Mouse (Mus musculus) gastrocnemius, postnatal 4 days (tissue): Measurements from ENCODE around the gene Ces2h. TPM values are rescaled to one million over a fixed set of nuclear protein-coding genes. Genes with fewer than 3 reads are reported as not detected.
"Not testable (repeated sequence)": the region's sequence is repeated elsewhere in the genome, so short reads cannot be mapped to it uniquely, and the experiment has no call there.

ENCODE experiments used
- DNase-seq, 2 experiments: peaks; one replicate each; pipeline ENCODE4 v3.0.0; 2021 to 2022; ENCODE audit warnings: low spot score in 2 of 2, mixed read lengths in 2 of 2
- long read RNA-seq, 2 experiments: library from polyadenylated mRNA; stranded (forward); transcript quantifications; one replicate each; pipeline ENCODE4 v2.0.0; 2021
- total RNA-seq, 2 experiments: library from RNA; stranded (reverse); gene quantifications; 2 replicates each; pipeline ENCODE4 v1.2.3; 2021

The Ces2h gene
- not detected for total RNA-seq
- long read RNA-seq, experiment 1, result 0 reads
- long read RNA-seq, experiment 2, result 0 reads

- DNase-seq, result no peak
These were observed at the start of gene Ces2h for GRCm38 (mm10) chr8:105000586-105000985. TSS of gene Ces2h (plus strand) at chr8:105000853.

- no peak for DNase-seq
These were observed 39.1 kb upstream of the Ces2h start, which contains the start of gene Ces2g for GRCm38 (mm10) chr8:104961537-104961961. TSS of gene Ces2g (plus strand) at chr8:104961718.

- no peak for DNase-seq
These were observed 38.3 kb upstream of the Ces2h start for GRCm38 (mm10) chr8:104962229-104962901.

DNA sequence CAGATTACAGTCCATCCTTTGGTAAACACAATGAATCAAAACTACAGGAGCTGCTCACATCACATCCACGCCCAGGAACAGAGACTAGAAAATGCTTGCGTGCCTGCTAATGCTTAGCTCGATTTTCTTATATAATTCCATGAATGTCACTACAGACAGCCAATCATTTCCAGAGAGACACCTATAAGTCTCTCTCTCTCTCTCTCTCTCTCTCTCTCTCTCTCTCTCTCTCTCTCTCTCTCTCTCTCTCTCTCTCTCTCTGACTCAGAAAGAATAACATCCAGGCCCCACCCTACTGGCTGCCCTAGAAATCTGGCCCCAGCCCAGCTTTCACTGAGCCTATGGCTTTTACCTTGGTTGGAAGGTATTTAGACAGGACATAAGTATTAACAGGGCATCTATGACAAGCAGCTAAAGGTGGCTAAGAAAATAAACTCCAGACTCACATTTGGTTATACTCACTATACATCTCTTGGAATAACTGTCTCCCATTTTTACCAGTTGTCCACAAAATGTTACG is 37.2 kb upstream of the Ces2h start:
- DNase-seq, result no peak

DNA sequence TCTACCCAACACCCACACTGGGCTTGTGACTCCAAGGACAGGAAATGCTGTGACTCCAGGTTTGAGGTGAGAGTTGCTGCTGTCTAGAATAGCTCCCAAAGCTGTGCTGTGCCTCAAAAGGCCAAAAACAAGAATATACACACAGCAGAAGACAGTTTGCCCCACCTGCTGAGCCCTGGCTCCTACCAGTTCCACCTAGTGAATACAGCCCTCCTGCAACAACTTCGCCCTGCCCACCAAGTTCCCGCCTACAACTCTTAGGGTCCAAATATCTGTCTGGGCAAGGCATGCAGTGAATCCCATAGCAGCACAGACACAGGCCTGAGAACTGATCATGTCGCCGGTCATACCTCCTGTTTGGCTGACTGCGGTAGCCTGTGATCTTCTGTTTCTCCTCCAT is 16.5 kb upstream of the Ces2h start:
- no peak for DNase-seq

GRCm38 (mm10) chr8:104984942-104985341 is 15.7 kb upstream of the Ces2h start:
- no peak for DNase-seq

- DNase-seq, result no peak
These were observed 2.5 kb upstream of the Ces2h start for GRCm38 (mm10) chr8:104998191-104998590.

- DNase-seq, result no peak
These were observed 1.5 kb upstream of the Ces2h start for GRCm38 (mm10) chr8:104999183-104999582.

DNA sequence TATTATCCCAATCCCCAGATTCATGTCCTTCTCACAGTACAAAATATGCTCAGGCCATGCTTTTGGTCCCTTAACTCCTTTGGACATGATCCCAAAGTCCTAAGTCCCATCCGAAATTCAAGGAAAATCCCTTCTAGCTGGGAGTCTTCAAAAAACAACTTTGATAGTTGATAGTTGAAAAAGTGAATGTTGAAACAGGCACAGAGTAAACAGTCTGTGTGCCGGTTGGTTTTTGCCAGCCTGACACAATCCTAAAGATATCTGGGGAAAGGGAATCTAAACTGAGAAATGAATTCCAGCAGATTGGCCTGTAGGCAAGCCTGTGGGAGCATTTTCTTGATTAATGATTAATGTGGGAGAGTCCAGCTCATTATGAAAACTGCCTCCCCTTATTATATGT is 9.3 kb downstream of the Ces2h start:
- no peak for DNase-seq

- DNase-seq, result no peak
These were observed 10.5 kb downstream of the Ces2h start for GRCm38 (mm10) chr8:105011136-105011535.

DNA sequence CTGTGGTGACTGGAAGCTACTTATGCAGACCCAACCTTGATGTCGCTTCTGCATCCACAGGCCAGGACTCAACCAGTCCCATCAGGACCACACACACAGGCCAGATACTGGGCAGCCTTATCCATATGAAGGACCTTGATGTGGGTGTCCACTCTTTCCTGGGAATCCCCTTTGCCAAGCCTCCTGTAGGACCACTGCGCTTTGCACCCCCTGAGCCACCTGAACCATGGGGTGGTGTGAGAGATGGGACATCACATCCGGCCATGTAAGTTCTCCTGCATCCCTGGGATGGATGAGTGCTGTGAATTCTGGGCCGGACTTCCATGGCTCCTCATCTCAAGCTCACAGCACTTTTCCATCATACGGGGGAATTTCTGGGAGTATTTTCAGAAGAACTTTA is 13.7 kb downstream of the Ces2h start:
- DNase-seq, result no peak

- no peak for DNase-seq
These were observed 21.3 kb downstream of the Ces2h start for GRCm38 (mm10) chr8:105021954-105022353.

- DNase-seq, result no peak
These were observed 22.4 kb downstream of the Ces2h start for GRCm38 (mm10) chr8:105023087-105023486.

DNA sequence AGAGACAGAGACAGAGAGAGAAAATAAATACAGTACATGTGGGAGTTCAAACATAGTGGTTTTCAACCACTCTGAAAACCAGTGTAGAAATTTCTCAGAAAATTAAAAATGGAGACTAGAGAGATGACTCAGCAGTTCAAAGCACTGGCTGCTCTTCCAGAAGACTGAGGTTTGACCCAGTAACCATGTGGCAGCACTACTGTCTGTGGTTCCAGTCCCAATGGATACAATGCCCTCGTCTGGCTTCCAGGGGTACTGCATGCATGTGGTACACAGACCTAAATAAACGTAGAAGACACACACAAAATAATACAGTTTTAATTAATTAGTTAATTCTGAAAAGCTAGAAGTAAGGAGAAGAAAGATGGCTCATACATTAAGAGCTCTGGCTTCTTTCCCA is 24.4 kb downstream of the Ces2h start:
- no peak for DNase-seq

- no peak for DNase-seq
These were observed 42.9 kb downstream of the Ces2h start for GRCm38 (mm10) chr8:105043510-105043909.

GRCm38 (mm10) chr8:105045824-105046401 is 45.3 kb downstream of the Ces2h start:
- no peak for DNase-seq

DNA sequence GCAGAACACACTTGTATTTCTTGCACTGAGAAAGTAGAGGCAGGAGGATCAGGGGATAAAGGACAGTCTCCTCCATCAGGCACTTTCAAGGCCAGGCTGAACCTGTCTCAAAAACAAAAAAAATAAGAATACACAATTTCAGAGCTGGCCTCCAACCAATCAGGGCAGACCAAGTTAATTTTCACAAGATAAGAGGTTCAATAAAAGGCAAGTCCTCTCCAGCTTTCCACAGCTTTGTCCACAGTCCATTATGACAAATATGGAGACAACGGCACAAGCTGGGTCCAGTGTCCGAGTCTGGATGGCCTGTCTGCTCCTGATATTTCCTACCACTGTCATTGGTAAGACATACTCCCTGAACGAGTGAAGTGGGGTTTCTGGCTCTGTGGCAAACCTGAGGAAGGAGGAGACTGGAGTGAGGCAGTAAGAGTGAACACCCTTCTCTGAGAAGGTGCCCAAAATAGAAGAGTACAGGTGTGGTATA is 47.8 kb downstream of the Ces2h start, which contains the start of gene Ces3a:
Gene Ces3a (plus strand): TSS at position 231 of the 484 bp plus-strand sequence.
- DNase-seq, result no peak

DNA sequence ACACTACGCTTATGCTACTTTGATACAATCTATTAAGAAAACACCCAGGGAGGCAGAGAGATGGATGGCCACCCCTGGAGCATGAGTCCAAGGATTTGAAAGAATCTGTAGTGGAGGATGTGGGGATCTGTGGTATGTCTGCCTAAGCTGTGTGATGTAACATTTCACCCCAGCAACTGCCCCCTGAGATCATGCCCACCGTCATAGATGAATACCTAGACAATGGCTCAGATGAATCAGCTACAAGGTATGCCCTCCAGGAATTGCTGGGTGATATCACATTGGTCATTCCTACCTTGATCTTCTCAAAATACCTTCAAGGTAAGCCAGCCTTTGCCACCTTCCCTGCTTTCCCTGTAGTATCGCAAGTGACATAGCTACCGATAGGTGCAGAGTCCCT is 55.6 kb downstream of the Ces2h start:
- no peak for DNase-seq

DNA sequence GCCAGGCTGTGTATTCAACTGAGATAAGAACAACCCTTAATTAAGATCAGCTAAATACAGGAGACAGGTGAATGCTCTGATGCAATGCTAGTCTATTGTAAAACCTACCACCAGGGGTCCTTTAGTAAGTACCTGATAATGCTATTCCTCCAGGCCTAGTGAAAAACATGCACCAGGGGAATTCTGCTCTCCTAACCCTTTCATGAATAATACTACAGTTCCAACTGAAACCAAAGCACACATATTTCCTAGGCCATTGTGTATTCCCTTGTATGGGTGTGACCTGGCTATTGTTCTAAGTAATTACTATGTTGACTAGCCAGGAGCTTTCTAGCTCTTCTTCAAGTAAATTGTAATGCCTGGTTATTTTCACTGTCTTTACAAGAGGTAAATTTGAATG is 59.4 kb downstream of the Ces2h start:
- no peak for DNase-seq

DNA sequence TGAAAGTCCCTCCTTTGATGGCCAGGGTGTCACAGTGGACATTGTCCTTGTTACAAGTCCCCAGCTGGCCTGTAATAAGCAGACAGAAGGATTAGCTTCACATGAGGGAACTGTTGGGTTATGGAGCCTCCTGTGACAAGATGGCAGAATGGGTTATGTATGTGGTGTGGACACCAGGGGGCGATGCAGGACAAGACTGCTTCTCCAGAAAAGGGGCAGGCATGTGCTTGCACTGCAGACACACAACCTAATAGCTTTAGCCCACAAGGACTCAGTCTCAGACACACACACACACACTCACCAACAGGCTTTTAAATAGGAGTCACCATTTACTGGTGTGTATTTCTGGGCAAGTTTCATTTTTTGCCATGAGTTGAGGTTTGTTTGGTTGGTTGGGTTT is 66.1 kb downstream of the Ces2h start:
- DNase-seq, result no peak

DNA sequence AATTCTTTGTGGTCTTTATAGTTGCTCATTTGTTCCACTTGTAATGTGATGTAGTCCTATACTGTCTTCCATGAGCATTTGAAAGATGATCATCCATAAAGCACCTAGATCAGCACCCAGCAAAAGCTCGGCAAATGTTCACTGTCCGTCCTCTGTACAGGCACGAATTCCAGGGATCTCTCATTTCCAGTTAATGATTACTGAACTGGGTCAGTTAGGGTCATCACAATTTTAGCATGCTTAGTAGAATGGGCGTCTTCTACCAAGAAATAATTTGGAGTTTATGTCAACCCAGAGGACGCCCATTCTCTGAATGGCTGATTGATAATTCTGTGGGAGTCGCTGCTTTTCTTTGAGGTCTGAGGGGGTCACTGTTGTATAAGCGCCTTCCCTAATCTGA is 67.3 kb downstream of the Ces2h start:
- DNase-seq, result not testable (repeated sequence)

- DNase-seq, result no peak
These were observed 68.3 kb downstream of the Ces2h start for GRCm38 (mm10) chr8:105068971-105069370.
